Mouse (Mus musculus) forebrain, embryonic 13.5 days (tissue): ENCODE results near the gene Mafg. TPM values are rescaled to one million over a fixed set of nuclear protein-coding genes. Genes with fewer than 3 reads are reported as not detected.
"Not testable (repeated sequence)": the region's sequence is repeated elsewhere in the genome, so short reads cannot be mapped to it uniquely, and the experiment has no call there.

Experiments
- ATAC-seq: fragments of 200-750 bp; cut with Nextera tagmentation; 2 replicates; pipeline ENCODE4 v1.8.0; 2017
- H3K27ac ChIP-seq: fragments of 300-500 bp; sonication (generic); 2 replicates; pipeline ENCODE4 v1.5.1; 2015; ENCODE audit warnings: inconsistent platforms, mild to moderate bottlenecking, moderate library complexity
- H3K27me3 ChIP-seq: fragments of 300-500 bp; sonication (generic); 2 replicates; pipeline ENCODE4 v1.6.1; 2015; ENCODE audit warnings: mild to moderate bottlenecking, inconsistent platforms
- H3K36me3 ChIP-seq: fragments of 300-500 bp; sonication (generic); 2 replicates; pipeline ENCODE4 v1.6.1; 2015; ENCODE audit warnings: mild to moderate bottlenecking, inconsistent platforms; ENCODE audit not compliant: poor library complexity, severe bottlenecking
- H3K4me1 ChIP-seq: fragments of 300-500 bp; sonication (generic); 2 replicates; pipeline ENCODE4 v1.6.1; 2015; ENCODE audit warnings: inconsistent platforms
- H3K4me2 ChIP-seq: fragments of 300-500 bp; sonication (generic); 2 replicates; pipeline ENCODE4 v1.6.1; 2015; ENCODE audit warnings: inconsistent platforms, mild to moderate bottlenecking, moderate library complexity
- H3K4me3 ChIP-seq: fragments of 300-500 bp; sonication (generic); 2 replicates; pipeline ENCODE4 v1.5.1; 2015; ENCODE audit warnings: mild to moderate bottlenecking, inconsistent platforms
- H3K9ac ChIP-seq: fragments of 300-500 bp; sonication (generic); 2 replicates; pipeline ENCODE4 v1.6.1; 2015; ENCODE audit warnings: mild to moderate bottlenecking, inconsistent platforms
- H3K9me3 ChIP-seq: fragments of 300-500 bp; sonication (generic); replicated peaks from 2 replicates; pipeline ENCODE4 v1.6.1; 2016; ENCODE audit warnings: inconsistent platforms
- WGBS: fragments of 180-500 bp; shearing (Covaris S2); methylation state at CpG from one replicate; pipeline ENCODE4 v1.1.7; 2015; 5-methylcytosine and 5-hydroxymethylcytosine counted together
- polyA plus RNA-seq: library from polyadenylated mRNA; unstranded; fragments of >200 nt; fragmentation: Nextera tagmentation; extraction: Ambion mirVana; gene quantifications from 2 replicates; pipeline ENCODE4 v1.2.1, GENCODE M21; 2015

Mafg gene
- 19.8 and 24.1 TPM in 2 replicates for polyA plus RNA-seq

- H3K9me3 ChIP-seq: no peaks in the 10 kb centered on the region
- peak within 1 kb of the TSS; percentile 98 for H3K4me3 ChIP-seq
- H3K36me3 ChIP-seq: peaks cover 8% of the 10 kb centered on the region
- H3K4me2 ChIP-seq: peak within 1 kb of the TSS; percentile 90
- H3K4me1 ChIP-seq: peaks cover 32% of the 10 kb centered on the region
- 12% methylated on average over 58 of the region's 58 CpGs for WGBS
- H3K9ac ChIP-seq: peak within 1 kb of the TSS; percentile 94
- peak; percentile 95 for ATAC-seq
- peak within 1 kb of the TSS; percentile 81 for H3K27ac ChIP-seq
- H3K27me3 ChIP-seq: no peaks in the 10 kb centered on the region
Measured at GRCm38 (mm10) chr11:120633520-120634343, at the start of gene Mafg. Mafg (minus strand) TSS chr11:120633600.

GRCm38 (mm10) chr11:120682683-120683082 is 49.3 kb upstream of the Mafg start:
- Histone ChIP-seq H3K27me3 (no peaks in the 10 kb centered on the region), H3K9me3 (no peaks in the 10 kb centered on the region), H3K9ac (no peak overlapping the region), H3K4me2 (no peak overlapping the region), H3K4me1 (no peaks in the 10 kb centered on the region), H3K27ac (no peak overlapping the region), H3K36me3 (peaks cover 68% of the 10 kb centered on the region), H3K4me3 (no peak overlapping the region)
- no peak for ATAC-seq
- 97% methylated on average over 5 of the region's 5 CpGs for WGBS

- peaks cover 61% of the 10 kb centered on the region for H3K36me3 ChIP-seq
- WGBS: 79% methylated on average over 3 of the region's 3 CpGs
- no peak for ATAC-seq
Measured at GRCm38 (mm10) chr11:120679909-120680308, 46.5 kb upstream of the Mafg start.

GRCm38 (mm10) chr11:120676951-120677350 is 43.6 kb upstream of the Mafg start:
- peaks cover 52% of the 10 kb centered on the region for H3K36me3 ChIP-seq
- no peak overlapping the region for H3K4me3 ChIP-seq
- H3K4me1 ChIP-seq: peaks cover 18% of the 10 kb centered on the region
- H3K27me3 ChIP-seq: no peaks in the 10 kb centered on the region
- 0 out of 2 replicates have a peak overlapping the region, but pooled peaks have one; percentile 2 for H3K9ac ChIP-seq
- ATAC-seq: no peak
- no peak overlapping the region for H3K4me2 ChIP-seq
- H3K9me3 ChIP-seq: no peaks in the 10 kb centered on the region
- WGBS: 97% methylated on average over 4 of the region's 4 CpGs
- no peak overlapping the region for H3K27ac ChIP-seq

More at GRCm38 (mm10) chr11:120679909-120680308, 46.5 kb upstream of the Mafg start:
- Histone ChIP-seq H3K27ac (no peak overlapping the region), H3K4me1 (no peaks in the 10 kb centered on the region), H3K9ac (no peak overlapping the region), H3K4me2 (no peak overlapping the region), H3K27me3 (no peaks in the 10 kb centered on the region), H3K9me3 (no peaks in the 10 kb centered on the region), H3K4me3 (no peak overlapping the region)

- not testable (repeated sequence) for H3K9ac ChIP-seq
Measured at GRCm38 (mm10) chr11:120675875-120676274, 42.5 kb upstream of the Mafg start.

GRCm38 (mm10) chr11:120673594-120674122 is 40.3 kb upstream of the Mafg start:
- Histone ChIP-seq H3K4me2 (peak overlapping the region; percentile 95), H3K9ac (peak overlapping the region; percentile 80), H3K4me1 (peaks cover 18% of the 10 kb centered on the region), H3K36me3 (peaks cover 23% of the 10 kb centered on the region), H3K4me3 (peak overlapping the region; percentile 75), H3K27me3 (no peaks in the 10 kb centered on the region), H3K27ac (peak overlapping the region; percentile 59), H3K9me3 (no peaks in the 10 kb centered on the region)
- 40% methylated on average over 12 of the region's 12 CpGs for WGBS
- peak; percentile 39 for ATAC-seq

More at GRCm38 (mm10) chr11:120675875-120676274, 42.5 kb upstream of the Mafg start:
- H3K4me3 ChIP-seq, H3K27me3 ChIP-seq, H3K9me3 ChIP-seq, H3K4me2 ChIP-seq, H3K27ac ChIP-seq, ATAC-seq: not testable (repeated sequence)
- Histone ChIP-seq H3K4me1 (peaks cover 18% of the 10 kb centered on the region), H3K36me3 (peaks cover 45% of the 10 kb centered on the region)
- 80% methylated on average over 4 of the region's 5 CpGs for WGBS

- peak within 1 kb of the TSS; percentile 95 for H3K4me2 ChIP-seq
- H3K36me3 ChIP-seq: peaks cover 16% of the 10 kb centered on the region
- no peaks in the 10 kb centered on the region for H3K9me3 ChIP-seq
- peak within 1 kb of the TSS; percentile 75 for H3K4me3 ChIP-seq
- WGBS: 2% methylated on average over 67 of the region's 83 CpGs
- H3K4me1 ChIP-seq: peaks cover 18% of the 10 kb centered on the region
- H3K27me3 ChIP-seq: no peaks in the 10 kb centered on the region
- peak; percentile 97 for ATAC-seq
- H3K27ac ChIP-seq: peak within 1 kb of the TSS; percentile 78
- peak within 1 kb of the TSS; percentile 80 for H3K9ac ChIP-seq
Measured at GRCm38 (mm10) chr11:120672687-120673593, 39.5 kb upstream of the Mafg start, which contains the start of gene Aspscr1. Aspscr1 (plus strand) TSS chr11:120672973.

- no peaks in the 10 kb centered on the region for H3K36me3 ChIP-seq
- WGBS: 12% methylated on average over 3 of the region's 3 CpGs
- no peak overlapping the region for H3K4me2 ChIP-seq
- no peak overlapping the region for H3K4me3 ChIP-seq
- H3K4me1 ChIP-seq: no peaks in the 10 kb centered on the region
- no peaks in the 10 kb centered on the region for H3K9me3 ChIP-seq
- H3K27me3 ChIP-seq: peaks cover 40% of the 10 kb centered on the region
- no peak for ATAC-seq
- no peak overlapping the region for H3K27ac ChIP-seq
- H3K9ac ChIP-seq: no peak overlapping the region
Measured at GRCm38 (mm10) chr11:120666617-120667016, 33.2 kb upstream of the Mafg start.

GRCm38 (mm10) chr11:120665406-120665805 is 32.0 kb upstream of the Mafg start:
- Histone ChIP-seq H3K27ac (no peak overlapping the region), H3K4me2 (no peak overlapping the region), H3K36me3 (no peaks in the 10 kb centered on the region), H3K27me3 (peaks cover 52% of the 10 kb centered on the region), H3K4me1 (peaks cover 10% of the 10 kb centered on the region), H3K4me3 (no peak overlapping the region), H3K9me3 (no peaks in the 10 kb centered on the region), H3K9ac (no peak overlapping the region)
- no peak for ATAC-seq
- 87% methylated on average over 3 of the region's 3 CpGs for WGBS

- peaks cover 21% of the 10 kb centered on the region for H3K4me1 ChIP-seq
- 60% methylated on average over 5 of the region's 5 CpGs for WGBS
- H3K4me3 ChIP-seq: no peak overlapping the region
- peaks cover 69% of the 10 kb centered on the region for H3K27me3 ChIP-seq
- no peak overlapping the region for H3K27ac ChIP-seq
- no peak overlapping the region for H3K4me2 ChIP-seq
- no peaks in the 10 kb centered on the region for H3K36me3 ChIP-seq
- no peak overlapping the region for H3K9ac ChIP-seq
- no peaks in the 10 kb centered on the region for H3K9me3 ChIP-seq
- no peak for ATAC-seq
Measured at GRCm38 (mm10) chr11:120663714-120664113, 30.3 kb upstream of the Mafg start.

- no peak overlapping the region for H3K4me3 ChIP-seq
- H3K9ac ChIP-seq: no peak overlapping the region
- H3K27me3 ChIP-seq: peaks cover 78% of the 10 kb centered on the region
- WGBS: 44% methylated on average over 6 of the region's 6 CpGs
- no peaks in the 10 kb centered on the region for H3K36me3 ChIP-seq
- no peak overlapping the region for H3K27ac ChIP-seq
- H3K4me1 ChIP-seq: peaks cover 21% of the 10 kb centered on the region
- H3K9me3 ChIP-seq: no peaks in the 10 kb centered on the region
- no peak for ATAC-seq
- H3K4me2 ChIP-seq: no peak overlapping the region
Measured at GRCm38 (mm10) chr11:120662759-120663158, 29.4 kb upstream of the Mafg start.
